In the genomic region with DNA sequence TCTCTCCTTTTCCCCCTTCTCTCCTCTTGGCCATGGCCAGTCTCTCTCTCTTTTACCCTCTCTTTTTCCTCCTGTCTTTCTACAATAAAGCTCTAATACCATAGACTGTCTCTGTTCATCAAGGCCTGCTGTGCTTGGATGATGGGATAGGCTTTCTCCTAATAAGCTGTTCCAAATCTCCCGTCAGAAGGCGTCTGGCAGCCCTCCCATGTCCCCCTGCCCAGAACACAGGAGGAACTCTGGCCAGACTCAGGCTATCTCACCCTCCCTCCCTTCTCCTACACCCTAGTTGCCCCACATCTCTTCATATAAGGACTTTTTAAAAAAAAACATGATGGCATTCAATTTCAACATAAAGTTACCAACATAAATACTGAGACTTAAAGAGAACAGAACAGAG, we compare ENCODE assay signal across 16 mouse cellular contexts.
"Had no signal": no experiment of that assay in that cellular context is flagged by ENCODE, and none has a peak within 500 bp of the region (broad histone marks: within the 10 kb centered on the region; RNA-seq: fewer than 3 reads in every experiment).

No protein-coding gene starts in this region.

- DNase-seq: heart, postnatal 10 days; heart, postnatal 14 days; heart, postnatal 36 days; heart, postnatal 4 days; kidney, adult 11 months; kidney, adult 18-20 months; kidney, adult 2 months; kidney, adult 8-10 months; kidney, adult 9 months; kidney, postnatal 10 days; kidney, postnatal 14 days; kidney, postnatal 25 days; kidney, postnatal 36 days; kidney, postnatal 4 days; layer of hippocampus, adult 9-11 months; layer of hippocampus, postnatal 36 days had no signal
